Mouse (Mus musculus) stomach, embryonic 14.5 days (tissue): ENCODE data around the gene Sdsl. TPM values are rescaled to one million over a fixed set of nuclear protein-coding genes. Genes with fewer than 3 reads are reported as not detected.

Experiments
- polyA plus RNA-seq: library from polyadenylated mRNA; unstranded; fragments of >200 nt; fragmentation: Nextera tagmentation; extraction: Ambion mirVana; gene quantifications from 2 replicates; pipeline ENCODE4 v1.2.1, GENCODE M21; 2014

Gene Sdsl
- polyA plus RNA-seq, 1 experiment from 2014 or later = 5.8 TPM

Other genes with a start within 250 kb of the Sdsl start
- gene Lhx5, start 41.1 kb downstream of the Sdsl start, polyA plus RNA-seq = 0.35 TPM in 1 of 2 replicates, not detected in the other
- gene Sds, start 3.7 kb upstream of the Sdsl start, polyA plus RNA-seq = not detected in 2 replicates
- gene Plbd2, start 30.8 kb upstream of the Sdsl start, polyA plus RNA-seq = 39.6 and 40.2 TPM in 2 replicates
- gene Slc8b1, start 38.4 kb upstream of the Sdsl start, polyA plus RNA-seq = 4.1 and 5.4 TPM in 2 replicates
- gene Tpcn1, start 115.9 kb upstream of the Sdsl start, polyA plus RNA-seq = 24.0 and 26.5 TPM in 2 replicates
- gene Iqcd, start 116.2 kb upstream of the Sdsl start, polyA plus RNA-seq = 0.54 and 0.78 TPM in 2 replicates
- gene Rita1, start 139.8 kb upstream of the Sdsl start, polyA plus RNA-seq = 8.4 and 9.0 TPM in 2 replicates
- 27.1 and 30.7 TPM in 2 replicates for gene Ddx54, start 139.9 kb upstream of the Sdsl start, polyA plus RNA-seq
- not detected in 2 replicates for gene Cfap73, start 161.4 kb upstream of the Sdsl start, polyA plus RNA-seq
- gene Rasal1, start 176.0 kb upstream of the Sdsl start, polyA plus RNA-seq = 0.07 and 0.18 TPM in 2 replicates
- gene Dtx1, start 239.1 kb upstream of the Sdsl start, polyA plus RNA-seq = 5.2 and 5.9 TPM in 2 replicates